Mouse (Mus musculus) cerebral cortex, adult 2 months (tissue): Measurements from ENCODE around the gene Ccdc88c.

Experiments used
- WGBS: fragments of 180-500 bp; shearing (Covaris S2); methylation state at CpG from one replicate; pipeline ENCODE4 v1.1.7; 2018; 5-methylcytosine and 5-hydroxymethylcytosine counted together

The Ccdc88c gene

DNA sequence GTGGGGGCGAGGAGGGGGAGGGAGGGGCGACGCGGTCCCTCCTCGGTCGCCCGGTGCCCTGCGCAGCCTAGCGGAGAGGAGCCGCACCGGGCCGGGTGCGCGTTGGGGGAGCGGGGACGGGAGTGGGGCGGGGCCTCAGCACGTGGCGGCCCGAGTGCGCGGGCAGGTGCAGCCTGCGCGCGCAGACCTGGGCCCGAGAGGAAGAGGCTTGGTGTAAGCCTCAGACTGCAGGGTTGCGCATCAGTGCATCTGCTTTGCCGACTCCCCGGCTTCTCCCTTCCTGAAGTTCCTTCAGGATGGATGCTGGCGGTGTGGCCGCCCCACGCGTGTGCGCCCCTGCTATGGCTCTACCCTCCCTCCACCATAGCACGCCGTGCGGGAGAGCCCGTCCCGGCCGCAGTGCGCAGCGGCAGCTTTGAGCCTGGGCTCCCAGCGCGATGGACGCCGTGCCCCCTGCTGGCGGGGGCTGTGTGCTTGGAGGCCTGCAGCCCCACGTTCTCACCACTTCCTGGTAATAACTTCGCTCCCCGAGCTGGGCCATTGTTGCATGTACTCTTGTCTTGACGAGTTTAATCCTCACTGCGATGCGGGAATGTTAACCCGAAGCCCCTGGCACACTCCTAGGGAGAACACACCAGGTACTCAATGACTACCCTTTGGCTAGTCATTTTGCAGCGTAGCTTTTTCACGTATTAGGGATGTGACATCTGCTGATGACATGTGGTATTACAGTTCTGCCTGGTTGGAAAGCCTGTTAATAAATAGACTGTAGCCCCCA lies at the start of gene Ccdc88c:
Gene Ccdc88c, minus strand, starts transcription at position 103 of the 778 bp plus-strand sequence.
- under 1% methylated on average over 54 of the region's 56 CpGs for WGBS

DNA sequence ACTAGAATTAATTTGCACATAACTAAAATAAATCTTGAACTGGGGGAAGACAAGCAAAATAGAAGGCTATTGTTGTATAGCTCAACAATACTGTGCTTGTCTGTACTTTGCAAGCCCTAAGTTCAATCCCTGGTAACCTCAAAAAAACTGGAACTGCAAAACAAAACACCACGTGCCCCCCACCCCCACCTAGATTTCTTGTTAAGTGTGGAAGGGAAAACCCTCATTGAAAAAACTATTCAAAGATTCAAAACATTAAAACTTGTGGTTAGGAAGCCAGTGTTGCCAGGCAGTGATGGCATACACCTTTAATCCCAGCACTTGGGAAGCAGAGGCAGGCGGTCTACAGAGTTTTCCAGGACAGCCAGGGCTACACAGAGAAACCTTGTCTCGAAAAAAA lies 46.6 kb upstream of the Ccdc88c start:
- 65% methylated on average over 3 of the region's 3 CpGs for WGBS

DNA sequence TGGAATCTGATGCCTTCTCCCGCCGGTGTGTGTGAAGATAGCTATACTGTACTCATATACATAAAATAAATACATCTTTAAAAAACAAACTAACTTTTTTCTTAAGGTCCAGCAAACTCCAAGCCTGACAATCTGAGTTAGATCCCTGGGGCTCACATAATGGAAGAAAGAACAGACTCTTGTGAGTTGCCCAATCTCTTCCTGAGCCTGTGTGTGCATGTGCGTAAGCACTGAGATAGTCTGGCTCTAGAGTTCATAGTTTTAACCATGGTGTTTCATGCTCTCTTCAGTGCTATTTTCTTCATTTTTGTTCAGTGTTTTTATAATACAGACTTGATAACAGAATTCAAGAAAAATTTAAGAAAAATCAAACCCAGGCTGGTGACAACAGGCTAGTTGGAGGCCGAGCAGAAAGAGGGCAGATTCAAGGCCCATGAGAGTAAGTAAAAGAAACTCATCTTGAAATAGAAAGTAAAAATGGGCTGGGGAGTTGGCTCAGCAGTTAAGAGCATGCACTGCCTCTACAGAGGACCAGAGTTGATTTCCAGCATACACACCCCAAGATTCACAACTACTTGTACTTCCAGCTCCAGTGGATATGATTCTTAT lies 46.1 kb upstream of the Ccdc88c start:
- WGBS: 78% methylated on average over 4 of the region's 4 CpGs

DNA sequence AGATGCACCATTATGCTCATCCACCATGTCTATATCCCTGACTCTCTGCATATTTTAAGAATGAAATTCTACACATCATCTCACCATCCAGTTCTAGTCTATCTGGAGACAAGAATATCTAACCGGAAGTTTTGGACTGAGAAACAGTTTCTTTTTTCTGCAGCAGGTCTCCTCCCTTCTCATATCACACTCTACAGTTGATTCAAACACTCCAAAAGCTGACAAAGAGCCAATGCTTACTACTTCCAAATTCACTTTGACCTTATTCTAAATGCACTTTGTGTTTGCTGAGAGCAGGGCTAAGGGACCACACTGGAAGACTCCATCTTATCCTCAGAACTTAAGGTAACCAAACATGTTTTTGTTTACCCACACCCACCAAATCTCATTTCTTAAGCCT lies 41.0 kb upstream of the Ccdc88c start:
- WGBS: 41% methylated on average over 1 of the region's 1 CpGs

DNA sequence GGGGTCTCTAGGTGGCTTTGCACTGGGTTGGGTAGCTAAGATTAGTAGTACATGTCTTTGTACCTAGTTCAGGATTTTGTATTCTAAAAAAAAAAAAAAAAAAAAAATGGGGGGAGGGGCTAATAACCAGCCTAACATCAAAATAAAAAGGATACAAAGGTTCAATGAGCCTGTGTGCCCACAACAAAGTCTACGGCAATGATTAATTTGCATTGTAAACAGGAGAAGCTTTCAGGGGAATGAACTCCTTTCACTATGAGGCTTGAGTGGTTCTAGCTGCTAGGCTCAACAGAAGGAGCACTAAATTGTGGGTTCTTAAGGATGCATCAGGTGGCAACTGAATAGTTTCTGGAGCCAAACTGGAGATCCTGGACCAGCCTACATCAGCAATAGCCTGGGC lies 37.5 kb upstream of the Ccdc88c start:
- WGBS: 55% methylated on average over 1 of the region's 1 CpGs

DNA sequence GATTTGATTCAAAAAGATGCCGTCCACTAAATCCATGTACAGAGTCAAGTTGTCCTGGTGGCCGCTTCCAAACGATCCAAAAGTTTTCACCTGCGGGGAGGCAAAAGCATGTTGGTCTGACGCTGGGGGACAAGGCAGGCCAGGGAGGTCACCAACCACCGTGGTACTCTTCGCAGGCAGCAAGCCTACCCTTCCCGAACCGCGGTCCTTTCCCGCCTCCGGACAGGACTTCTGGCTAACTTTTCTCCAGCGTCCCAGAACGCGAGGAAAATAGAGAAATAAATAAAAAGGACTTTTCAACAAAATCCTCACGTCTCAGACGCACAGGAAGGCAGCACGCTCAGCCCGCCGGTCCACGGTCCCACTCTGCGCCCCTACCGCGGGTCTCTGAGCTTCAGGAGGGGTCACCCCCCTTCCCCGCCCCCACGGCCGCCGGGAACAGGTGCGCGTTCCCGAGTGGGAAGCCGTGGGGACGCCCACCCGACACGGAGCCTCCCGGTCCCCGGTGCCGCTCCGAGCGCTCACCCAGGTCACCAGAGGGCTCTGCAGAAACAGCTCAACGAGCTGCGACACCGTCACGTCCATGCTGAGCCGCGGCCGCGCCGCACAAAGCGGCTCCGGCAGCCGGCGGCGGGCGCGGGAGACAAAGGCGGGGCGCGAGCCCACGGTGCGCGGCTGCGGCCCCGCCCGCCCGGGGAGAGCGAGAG lies 456 bp downstream of the Ccdc88c start:
- WGBS: 1% methylated on average over 67 of the region's 67 CpGs

DNA sequence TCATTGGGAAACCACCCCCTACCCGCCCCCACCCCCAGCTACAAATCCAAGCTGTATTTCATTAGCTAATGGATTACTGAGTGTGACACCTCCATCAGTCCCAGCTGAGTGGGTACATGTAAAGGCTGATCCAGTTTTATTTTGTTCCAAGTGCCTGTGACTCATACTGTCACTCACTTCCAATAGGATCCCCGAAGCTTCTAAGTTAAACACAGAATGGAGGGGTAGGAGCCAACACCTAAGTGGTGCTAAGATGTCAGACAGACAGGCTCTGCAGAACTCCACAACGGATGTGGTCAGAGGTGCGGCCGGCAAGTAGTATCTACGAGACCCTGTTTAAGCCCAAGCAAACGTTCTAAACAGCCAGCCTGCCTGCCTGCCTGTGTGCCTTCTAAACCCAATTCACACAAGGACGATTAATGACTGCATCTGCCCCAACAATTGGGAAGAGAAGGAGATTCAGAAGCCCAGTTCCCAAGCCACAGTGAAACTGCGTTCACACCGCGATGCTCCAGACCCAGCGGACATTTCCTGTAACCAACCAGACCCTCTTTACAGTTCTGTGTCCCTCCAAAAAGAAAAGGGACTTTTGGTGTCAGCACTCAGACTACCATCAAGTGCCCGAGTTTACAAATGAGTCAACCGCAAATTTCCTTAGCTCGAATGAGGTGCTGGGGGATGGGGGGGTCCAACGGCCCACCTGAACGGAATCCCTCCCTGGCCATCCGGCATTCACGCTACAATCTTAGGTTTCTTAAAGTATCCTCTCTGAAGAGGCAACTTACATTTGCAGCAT lies 1.2 kb downstream of the Ccdc88c start:
- 9% methylated on average over 19 of the region's 19 CpGs for WGBS

DNA sequence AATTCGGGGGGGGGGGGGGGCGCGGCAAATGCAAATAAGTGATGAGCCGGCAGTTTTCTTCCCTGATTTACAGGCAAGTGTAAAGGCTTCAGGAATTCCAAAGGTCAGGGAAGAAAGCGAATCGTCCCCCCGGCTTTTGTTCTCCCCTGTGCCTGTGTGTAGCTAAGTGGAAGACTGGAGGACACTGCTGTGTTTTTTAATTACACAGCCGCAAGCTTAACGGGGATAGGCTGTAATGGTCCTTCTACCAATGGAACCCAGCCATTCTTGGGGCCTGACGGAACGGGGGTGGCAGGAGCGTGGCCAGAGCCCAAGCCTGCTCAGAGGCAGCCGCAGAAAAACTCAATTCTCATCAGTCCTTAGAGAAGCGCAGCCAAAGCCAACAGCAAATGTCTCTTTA lies 1.9 kb downstream of the Ccdc88c start:
- WGBS: 22% methylated on average over 14 of the region's 14 CpGs

DNA sequence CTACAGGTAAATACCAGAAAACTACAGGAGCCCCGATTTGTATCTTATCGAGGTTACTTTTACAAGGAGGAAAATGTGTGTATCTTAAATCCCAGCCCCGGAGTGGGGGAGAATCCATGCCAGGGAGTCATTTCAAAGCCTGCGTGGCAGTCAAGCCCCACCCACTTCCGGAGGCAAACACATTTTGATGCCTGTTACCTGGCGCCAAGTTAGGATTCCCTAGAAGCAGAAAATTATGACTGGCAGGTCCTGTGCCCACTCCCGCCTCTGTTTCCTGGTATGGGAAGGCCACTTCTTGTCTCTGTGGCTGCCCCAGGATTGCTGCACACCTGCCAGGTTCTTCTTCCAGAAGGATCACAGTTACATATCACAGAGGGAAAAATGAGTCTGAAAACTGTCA lies 2.3 kb downstream of the Ccdc88c start:
- 39% methylated on average over 7 of the region's 7 CpGs for WGBS

DNA sequence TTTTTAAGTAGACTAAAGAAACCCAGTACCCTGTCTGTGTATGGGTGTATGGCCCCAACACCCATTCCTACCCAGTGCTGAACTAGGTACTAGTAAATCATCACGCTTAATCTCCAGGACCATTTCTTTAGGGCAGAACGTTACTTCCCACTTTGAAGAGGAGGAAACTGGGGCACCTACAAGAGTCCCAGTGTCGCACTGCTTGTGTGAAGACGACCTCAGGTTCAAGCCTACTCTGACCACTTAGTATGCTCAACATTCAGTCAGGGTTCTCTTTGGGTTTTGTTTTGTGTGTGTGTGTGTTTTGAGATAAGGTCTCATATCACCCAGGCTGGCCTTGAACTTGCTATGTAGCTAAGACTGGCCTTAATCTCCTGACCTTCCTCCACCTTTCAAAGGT lies 2.8 kb downstream of the Ccdc88c start:
- 86% methylated on average over 4 of the region's 4 CpGs for WGBS

DNA sequence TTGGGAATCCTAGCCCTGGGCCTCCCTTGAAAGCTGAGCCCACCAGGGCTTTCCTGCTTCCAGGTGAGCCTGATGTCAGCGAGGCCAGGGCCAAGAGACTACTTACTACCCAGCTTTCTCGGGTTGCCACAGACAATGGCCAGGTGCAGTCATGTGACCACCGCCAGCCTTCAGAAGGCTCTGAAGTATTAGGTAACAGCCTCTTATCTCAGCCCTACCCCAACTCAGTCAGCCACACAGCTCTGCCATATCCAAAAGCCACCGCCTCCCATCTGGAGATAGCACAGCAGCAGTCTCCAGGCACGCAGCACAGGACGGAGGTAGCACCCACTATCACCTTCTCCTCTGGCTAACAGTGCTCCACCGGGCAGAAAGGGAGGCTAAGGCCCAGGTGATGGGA lies 3.5 kb downstream of the Ccdc88c start:
- 78% methylated on average over 7 of the region's 7 CpGs for WGBS

DNA sequence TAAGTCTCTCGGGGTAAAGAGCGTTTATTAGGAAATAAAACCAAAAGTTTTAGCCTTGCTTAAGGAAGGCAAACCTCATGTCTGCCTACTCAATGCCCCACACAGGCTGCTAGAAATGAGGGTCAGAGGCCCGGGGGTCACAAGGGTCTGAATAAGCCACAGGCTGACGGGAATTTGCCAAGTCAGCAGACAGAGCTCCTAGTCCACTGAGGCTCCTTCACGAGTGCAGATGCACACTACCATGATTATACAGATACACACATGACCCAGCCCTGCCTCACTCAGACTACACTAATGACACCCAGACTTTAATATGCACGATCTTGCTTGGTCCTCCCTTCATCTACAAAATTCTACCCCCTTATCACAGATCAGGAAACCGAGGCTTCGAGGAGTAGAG lies 4.0 kb downstream of the Ccdc88c start:
- 73% methylated on average over 8 of the region's 8 CpGs for WGBS

DNA sequence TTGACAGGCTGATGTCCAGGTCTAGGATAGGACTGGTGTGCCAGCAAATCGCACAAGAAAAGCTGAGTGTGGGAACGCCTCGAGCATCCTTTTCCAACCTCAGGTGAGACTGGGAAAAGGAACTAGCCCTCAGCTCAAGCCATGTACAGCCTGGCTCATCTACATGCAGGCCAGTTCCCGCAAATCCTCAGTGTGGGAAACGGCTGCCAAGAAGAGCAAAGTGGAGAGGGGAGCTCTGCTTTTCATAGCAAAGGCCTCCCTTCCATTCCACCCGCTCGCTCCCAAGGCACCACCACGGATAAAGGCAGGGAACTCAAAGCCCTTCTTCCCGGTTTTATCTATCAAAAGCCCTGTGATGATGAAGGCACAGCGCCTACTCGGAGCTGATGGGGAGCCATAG lies 5.7 kb downstream of the Ccdc88c start:
- 80% methylated on average over 11 of the region's 11 CpGs for WGBS

DNA sequence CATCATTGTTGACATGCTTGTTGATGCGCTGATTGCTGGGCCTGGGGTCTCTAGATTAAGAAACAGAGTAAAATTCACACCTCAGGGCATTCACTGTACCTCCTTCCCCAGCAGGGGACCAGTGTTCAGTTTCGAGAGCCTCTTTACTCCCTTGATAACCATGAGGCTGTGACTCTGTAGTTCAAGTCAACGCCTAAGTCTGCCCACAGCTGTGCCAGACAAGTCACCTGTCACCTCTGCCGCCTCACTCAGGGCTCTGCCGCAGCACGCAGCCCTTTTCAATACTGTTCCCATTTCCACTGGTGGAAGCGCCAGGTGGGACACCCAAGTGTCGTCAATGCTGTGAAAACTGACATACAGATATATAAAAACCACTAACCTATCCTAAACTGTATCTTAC lies 6.5 kb downstream of the Ccdc88c start:
- WGBS: 94% methylated on average over 8 of the region's 8 CpGs

DNA sequence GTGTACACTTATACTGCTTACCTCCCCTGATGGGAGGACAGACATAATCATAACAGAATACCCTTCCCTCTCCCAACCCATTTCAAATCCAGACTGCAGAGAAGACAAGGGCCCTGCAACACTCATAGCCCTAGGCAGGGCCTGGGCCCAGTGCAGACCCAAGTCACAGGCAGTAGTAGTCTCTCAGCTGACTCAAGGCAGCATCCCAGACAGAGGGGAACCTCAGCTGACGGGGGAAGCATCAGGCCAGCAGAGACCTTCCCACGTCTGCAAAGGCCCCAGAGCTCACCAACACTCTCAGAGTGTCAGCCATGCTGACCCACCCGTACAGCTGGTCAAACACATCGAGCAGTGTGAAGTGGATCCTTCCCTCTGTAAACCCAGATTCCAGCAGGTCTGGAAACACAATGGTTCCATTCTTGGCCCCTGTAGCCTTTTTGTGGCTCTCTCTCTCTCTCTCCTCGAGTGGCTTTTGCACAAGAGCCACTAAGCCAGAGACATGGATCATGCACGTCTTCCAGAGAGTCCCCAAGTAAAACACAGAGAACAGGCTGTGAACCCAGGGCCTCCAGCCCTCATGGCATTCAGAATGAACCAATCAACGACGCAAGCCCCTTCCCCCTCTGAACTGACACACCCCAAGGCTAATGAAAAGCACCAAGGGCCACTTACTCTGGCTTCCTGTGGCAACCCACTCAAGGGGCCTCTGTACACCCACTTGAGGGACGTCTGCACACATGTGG lies 7.2 kb downstream of the Ccdc88c start:
- 79% methylated on average over 9 of the region's 9 CpGs for WGBS

DNA sequence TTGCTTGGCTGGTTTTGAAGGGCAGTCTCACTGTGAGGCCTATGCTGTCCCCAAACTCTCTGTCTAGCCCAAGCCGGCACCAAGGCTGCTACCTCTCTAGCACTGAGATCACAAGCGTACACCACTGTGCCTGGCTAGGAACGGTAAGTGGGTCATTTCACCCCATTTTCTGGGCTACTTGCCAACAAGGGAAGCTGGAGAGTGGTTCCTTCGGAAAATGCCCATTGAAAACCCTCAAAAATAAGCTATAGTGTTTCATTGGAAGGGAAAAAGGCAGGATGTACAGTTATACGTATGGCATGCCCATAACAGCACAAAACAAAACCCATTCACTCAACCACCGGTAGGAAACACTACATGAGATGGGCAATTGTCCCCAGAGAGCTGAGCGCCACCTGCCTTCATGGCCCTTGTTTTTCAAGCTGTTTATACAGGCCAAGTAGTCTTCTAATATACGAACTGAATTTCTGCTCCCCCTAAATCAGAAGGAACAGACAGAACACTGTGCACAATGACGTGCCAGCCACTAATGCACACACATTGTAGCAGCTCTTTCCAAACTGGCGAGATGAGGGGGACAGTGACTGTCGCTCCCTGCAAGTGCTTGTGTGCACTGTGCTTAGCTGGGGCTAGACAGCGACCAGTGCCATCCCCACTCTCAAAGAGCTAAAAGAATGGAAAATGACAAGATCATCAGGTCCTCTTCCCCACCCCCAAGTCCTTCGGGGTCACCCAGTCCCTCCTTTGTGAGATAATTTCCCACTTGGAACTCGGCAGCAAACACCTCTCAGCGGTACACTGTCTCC lies 8.4 kb downstream of the Ccdc88c start:
- WGBS: 66% methylated on average over 15 of the region's 15 CpGs

DNA sequence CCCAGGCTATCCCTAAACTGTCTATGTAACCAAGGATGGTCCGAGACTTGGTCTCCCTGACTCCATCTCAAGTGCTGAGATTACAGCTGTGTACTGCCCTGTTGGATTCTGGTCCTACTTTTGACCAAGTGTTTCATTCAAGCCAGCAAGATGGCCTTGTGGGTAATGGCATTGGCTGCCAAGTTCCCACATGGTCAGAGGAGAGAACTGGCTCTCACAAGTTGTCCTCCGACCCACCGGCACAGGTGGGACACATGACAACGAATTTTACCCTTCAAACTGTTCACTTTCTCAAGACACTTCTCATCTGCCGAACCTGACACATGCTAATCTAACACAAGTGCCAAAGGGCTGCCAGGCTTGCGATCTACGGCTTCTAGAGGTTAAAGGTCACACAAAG lies 9.4 kb downstream of the Ccdc88c start:
- 92% methylated on average over 7 of the region's 7 CpGs for WGBS

DNA sequence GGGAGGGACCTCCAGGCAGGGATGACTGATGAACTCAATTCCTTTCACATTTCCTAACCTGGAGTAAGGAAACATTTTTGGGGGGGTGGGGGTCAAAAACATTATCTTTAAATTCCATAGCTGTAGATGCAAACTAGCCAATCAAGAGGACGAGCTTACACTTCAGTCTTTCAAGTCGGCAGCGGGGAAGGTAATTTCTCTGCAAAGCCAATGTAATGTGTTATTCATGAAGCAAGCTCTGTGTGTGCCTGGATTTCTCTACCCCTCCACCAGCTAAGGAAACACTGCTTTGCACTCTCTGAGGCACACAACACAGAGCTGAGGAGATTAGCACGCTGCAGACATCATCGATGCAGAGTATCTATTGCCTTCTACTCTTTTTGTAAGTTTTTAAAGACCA lies 9.8 kb downstream of the Ccdc88c start:
- WGBS: 56% methylated on average over 5 of the region's 5 CpGs

DNA sequence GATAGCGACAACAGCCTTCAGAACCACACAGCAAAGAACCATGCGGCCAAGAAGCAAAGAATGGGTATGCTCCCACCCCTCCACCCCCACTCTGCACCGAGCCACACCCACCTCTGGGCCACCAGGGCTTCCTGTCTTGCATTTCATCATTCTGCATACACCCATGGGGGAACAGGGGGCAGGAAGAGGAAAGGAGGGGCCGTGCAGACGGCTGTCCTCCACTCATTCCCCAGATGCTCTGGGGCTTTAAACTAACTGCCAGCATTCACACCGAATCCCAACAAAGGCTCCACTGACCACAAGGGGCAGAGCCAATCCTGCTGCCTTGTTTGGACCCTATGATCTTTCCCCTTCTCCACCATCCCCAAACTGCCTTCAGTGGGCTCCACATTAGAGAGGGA lies 10.9 kb downstream of the Ccdc88c start:
- 34% methylated on average over 6 of the region's 6 CpGs for WGBS

DNA sequence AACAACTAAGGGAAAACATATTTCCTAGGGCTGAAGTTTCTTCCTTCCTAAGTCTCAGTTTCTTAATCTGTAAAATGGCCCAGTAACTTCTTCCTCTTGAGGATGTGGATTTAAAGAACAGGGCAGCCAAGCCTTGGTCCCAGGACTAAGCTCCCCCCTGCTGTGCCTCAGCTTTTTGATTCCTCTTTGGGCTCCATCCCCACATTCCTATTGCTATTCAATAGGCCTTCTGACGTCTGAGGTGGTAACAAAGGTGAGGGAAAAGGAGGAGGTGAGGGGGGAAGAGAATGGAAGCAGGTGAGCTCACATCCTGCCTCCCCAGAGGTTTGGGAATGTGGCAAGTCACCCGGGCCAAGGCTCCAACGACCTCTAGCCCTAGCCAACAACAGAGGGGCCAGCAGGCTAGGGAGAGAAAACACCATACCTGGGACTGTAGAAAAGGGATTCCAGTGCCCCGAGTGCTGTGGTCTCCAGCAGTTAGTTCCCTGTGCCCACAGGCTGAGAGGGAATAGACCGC lies 12.4 kb downstream of the Ccdc88c start:
- 74% methylated on average over 5 of the region's 5 CpGs for WGBS
